Mouse (Mus musculus) ES-E14 (cell line): ENCODE measurements around the gene Nnmt.

Experiments
- CHD2 ChIP-seq: IDR thresholded peaks from 2 replicates; pipeline ENCODE4 v1.6.1; 2014; ENCODE audit warnings: mild to moderate bottlenecking, low read depth, low read length, inconsistent platforms
- HCFC1 ChIP-seq: IDR thresholded peaks from 2 replicates; pipeline ENCODE4 v1.6.1; 2012; ENCODE audit warnings: low read length, inconsistent platforms, borderline replicate concordance; ENCODE audit not compliant: insufficient read depth
- MAFK ChIP-seq: IDR thresholded peaks from 2 replicates; pipeline ENCODE4 v1.6.1; 2014; ENCODE audit warnings: mild to moderate bottlenecking, low read depth, low read length, inconsistent platforms; ENCODE audit not compliant: insufficient read depth
- ZC3H11A ChIP-seq: IDR thresholded peaks from 2 replicates; pipeline ENCODE4 v1.6.1; 2012; ENCODE audit warnings: low read depth, mild to moderate bottlenecking, inconsistent platforms, low read length, borderline replicate concordance

GRCm38 (mm10) chr9:48618111-48618510, 13.2 kb upstream of the Nnmt start:
- TF ChIP-seq ZC3H11A = no peak
- TF ChIP-seq CHD2 = no peak
- TF ChIP-seq MAFK = no peak
- TF ChIP-seq HCFC1 = no peak
